Mouse (Mus musculus) lung, postnatal 0 days (tissue): Measurements from ENCODE around the gene Usp6nl. TPM values are rescaled to one million over a fixed set of nuclear protein-coding genes. Genes with fewer than 3 reads are reported as not detected.

Experiments
- ATAC-seq: fragments of 200-750 bp; cut with Nextera tagmentation; 2 replicates; pipeline ENCODE4 v1.8.0; 2017; ENCODE audit warnings: moderate library complexity
- DNase-seq: peaks from one replicate; pipeline ENCODE4 v3.0.0-alpha.2; 2016; ENCODE audit warnings: low spot score
- H3K27ac ChIP-seq: fragments of 300-500 bp; sonication (generic); 2 replicates; pipeline ENCODE4 v1.5.1; 2014; ENCODE audit warnings: antibody characterized with exemption, mild to moderate bottlenecking, low read length, mixed read lengths
- H3K27me3 ChIP-seq: fragments of 300-500 bp; sonication (generic); replicated peaks from 2 replicates; pipeline ENCODE4 v1.6.1; 2014; ENCODE audit warnings: low read length, mixed read lengths; ENCODE audit not compliant: insufficient read depth
- H3K36me3 ChIP-seq: fragments of 300-500 bp; sonication (generic); 2 replicates; pipeline ENCODE4 v1.6.1; 2014; ENCODE audit warnings: low read length, mixed read lengths; ENCODE audit not compliant: insufficient read depth
- H3K4me1 ChIP-seq: fragments of 300-500 bp; sonication (generic); 2 replicates; pipeline ENCODE4 v1.6.1; 2014; ENCODE audit warnings: antibody characterized with exemption, low read depth, low read length, mixed read lengths; ENCODE audit not compliant: insufficient read depth
- H3K4me2 ChIP-seq: fragments of 300-500 bp; sonication (generic); replicated peaks from 2 replicates; pipeline ENCODE4 v1.6.1; 2014; ENCODE audit warnings: low read depth, mild to moderate bottlenecking, low read length, moderate library complexity, mixed read lengths
- H3K4me3 ChIP-seq: fragments of 300-500 bp; sonication (generic); 2 replicates; pipeline ENCODE4 v1.5.1; 2014; ENCODE audit warnings: low read depth, low read length
- H3K9ac ChIP-seq: fragments of 300-500 bp; sonication (generic); replicated peaks from 2 replicates; pipeline ENCODE4 v1.6.1; 2014; ENCODE audit warnings: low read depth, mild to moderate bottlenecking
- H3K9me3 ChIP-seq: fragments of 300-500 bp; sonication (generic); 2 replicates; pipeline ENCODE4 v1.6.1; 2016; ENCODE audit warnings: low read length, mixed read lengths
- CTCF ChIP-seq: IDR thresholded peaks from 2 replicates; pipeline ENCODE4 v1.5.1; 2016; ENCODE audit warnings: antibody characterized with exemption, mild to moderate bottlenecking
- EP300 ChIP-seq: IDR thresholded peaks from 2 replicates; pipeline ENCODE4 v1.6.1; 2016; ENCODE audit warnings: antibody characterized with exemption, mild to moderate bottlenecking, control low read depth
- WGBS: fragments of 180-500 bp; shearing (Covaris S2); extraction: QIAGEN DNeasy Blood & Tissue Kit; methylation state at CpG from one replicate; pipeline ENCODE4 v1.1.7; 2014; 5-methylcytosine and 5-hydroxymethylcytosine counted together
- polyA plus RNA-seq: library from polyadenylated mRNA; unstranded; fragments of >200 nt; fragmentation: Nextera tagmentation; extraction: Ambion mirVana; gene quantifications from 2 replicates; pipeline ENCODE4 v1.2.1, GENCODE M21; 2015

The Usp6nl gene
- polyA plus RNA-seq, 1 experiment from 2014 or later = 9.5 TPM

GRCm38 (mm10) chr2:6407711-6408110 lies 85.2 kb downstream of the Usp6nl start:
- Histone ChIP-seq H3K4me1 (no peaks in the 10 kb centered on the region), H3K27ac (no peak overlapping the region), H3K4me3 (no peak overlapping the region), H3K9me3 (no peaks in the 10 kb centered on the region), H3K9ac (no peak overlapping the region), H3K27me3 (no peaks in the 10 kb centered on the region), H3K36me3 (no peaks in the 10 kb centered on the region), H3K4me2 (no peak overlapping the region)
- ATAC-seq = no peak
- no peak for DNase-seq
- 71% methylated on average over 1 of the region's 1 CpGs for WGBS
- TF ChIP-seq CTCF = no peak
- no peak for TF ChIP-seq EP300

GRCm38 (mm10) chr2:6412645-6413044 lies 90.2 kb downstream of the Usp6nl start:
- Histone ChIP-seq H3K4me3 (no peak overlapping the region), H3K4me1 (no peaks in the 10 kb centered on the region), H3K27me3 (no peaks in the 10 kb centered on the region), H3K36me3 (peaks cover 4% of the 10 kb centered on the region; the same call in 1 of the 2 replicates), H3K4me2 (no peak overlapping the region), H3K9me3 (no peaks in the 10 kb centered on the region), H3K27ac (no peak overlapping the region), H3K9ac (no peak overlapping the region)
- WGBS = 67% methylated on average over 1 of the region's 1 CpGs
- no peak for DNase-seq
- no peak for ATAC-seq
- no peak for TF ChIP-seq CTCF
- no peak for TF ChIP-seq EP300

GRCm38 (mm10) chr2:6413723-6414122 lies 91.3 kb downstream of the Usp6nl start:
- H3K27ac ChIP-seq = no peak overlapping the region
- no peak for TF ChIP-seq CTCF
- TF ChIP-seq EP300 = no peak
- no peak overlapping the region for H3K4me2 ChIP-seq
- no peak overlapping the region for H3K4me3 ChIP-seq
- no peaks in the 10 kb centered on the region for H3K4me1 ChIP-seq
- no peaks in the 10 kb centered on the region for H3K9me3 ChIP-seq
- no peak overlapping the region for H3K9ac ChIP-seq
- H3K27me3 ChIP-seq = no peaks in the 10 kb centered on the region
- ATAC-seq = no peak
- H3K36me3 ChIP-seq = peaks cover 4% of the 10 kb centered on the region; the same call in 1 of the 2 replicates
- WGBS = 71% methylated on average over 2 of the region's 2 CpGs
- no peak for DNase-seq

GRCm38 (mm10) chr2:6414400-6414799 lies 91.9 kb downstream of the Usp6nl start:
- H3K27ac ChIP-seq = no peak overlapping the region
- DNase-seq (no peak), ATAC-seq (no peak)
- no peak overlapping the region for H3K4me2 ChIP-seq
- TF ChIP-seq CTCF = no peak
- TF ChIP-seq EP300 = no peak
- 70% methylated on average over 5 of the region's 5 CpGs for WGBS
- H3K9me3 ChIP-seq = no peaks in the 10 kb centered on the region
- no peak overlapping the region for H3K4me3 ChIP-seq
- H3K36me3 ChIP-seq = peaks cover 4% of the 10 kb centered on the region; the same call in 1 of the 2 replicates
- H3K4me1 ChIP-seq = no peaks in the 10 kb centered on the region
- no peak overlapping the region for H3K9ac ChIP-seq
- no peaks in the 10 kb centered on the region for H3K27me3 ChIP-seq

- Histone ChIP-seq H3K9ac (no peak overlapping the region), H3K9me3 (no peaks in the 10 kb centered on the region), H3K36me3 (peaks cover 6% of the 10 kb centered on the region; the same call in 1 of the 2 replicates), H3K4me2 (no peak overlapping the region), H3K27ac (no peak overlapping the region), H3K27me3 (no peaks in the 10 kb centered on the region), H3K4me3 (no peak overlapping the region), H3K4me1 (no peaks in the 10 kb centered on the region)
- TF ChIP-seq EP300 = no peak
- TF ChIP-seq CTCF = no peak
- ATAC-seq (no peak), DNase-seq (no peak)
- 92% methylated on average over 11 of the region's 11 CpGs for WGBS
Measured at GRCm38 (mm10) chr2:6417158-6417557, 94.7 kb downstream of the Usp6nl start.

GRCm38 (mm10) chr2:6423661-6424550 lies 101.4 kb downstream of the Usp6nl start:
- no peaks in the 10 kb centered on the region for H3K9me3 ChIP-seq
- H3K4me3 ChIP-seq = no peak overlapping the region
- H3K4me2 ChIP-seq = no peak overlapping the region
- H3K9ac ChIP-seq = no peak overlapping the region
- 80% methylated on average over 24 of the region's 24 CpGs for WGBS
- ATAC-seq = no peak
- H3K27ac ChIP-seq = no peak overlapping the region
- TF ChIP-seq EP300 = no peak
- TF ChIP-seq CTCF = no peak
- H3K27me3 ChIP-seq = no peaks in the 10 kb centered on the region
- H3K36me3 ChIP-seq = peaks cover 22% of the 10 kb centered on the region; the same call in 1 of the 2 replicates
- H3K4me1 ChIP-seq = no peaks in the 10 kb centered on the region
- DNase-seq = no peak
